Mouse (Mus musculus): ENCODE results near the gene Ccdc170. TPM values are rescaled to one million over a fixed set of nuclear protein-coding genes. Genes with fewer than 3 reads are reported as not detected.

Ccdc170 gene
- total and polyA plus RNA-seq, 3 experiments, result 0.08 to 0.25 (median 0.21) TPM

DNA sequence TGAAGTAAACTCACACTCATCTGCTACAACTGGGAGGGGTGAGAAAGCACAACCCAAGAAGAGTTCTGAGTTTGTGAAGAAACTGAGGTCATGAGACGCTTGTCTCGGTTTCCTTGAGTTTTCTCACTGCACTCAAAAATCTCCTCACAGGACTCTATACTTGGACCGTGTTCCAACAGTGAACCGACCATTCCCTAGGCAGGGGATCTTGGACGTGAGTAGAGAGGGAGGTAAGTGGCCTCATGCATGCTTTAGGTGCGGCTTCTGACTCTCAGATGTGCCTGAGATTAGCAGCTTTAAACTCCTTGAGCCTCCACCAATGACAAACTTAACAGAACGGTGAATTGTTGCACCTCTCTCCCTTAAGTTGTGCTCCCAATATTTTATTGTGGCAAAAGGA lies 16.5 kb upstream of the Ccdc170 start:
- Histone ChIP-seq H3K36me3 (ENCODE audit: control insufficient read depth, insufficient read depth, low read length) (no peaks in the 10 kb centered on the region), H3K4me3 (no peak overlapping the region), H3K27ac (no peak overlapping the region), H3K9ac (ENCODE audit: low read depth, low read length) (no peak overlapping the region), H3K79me2 (replicated peaks; ENCODE audit: control insufficient read depth, insufficient read depth, low read length) (no peaks in the 10 kb centered on the region), H3K4me1 (ENCODE audit: control insufficient read depth, insufficient read depth, low read length) (no peaks in the 10 kb centered on the region), H3K27me3 (ENCODE audit: control insufficient read depth, insufficient read depth, low read length) (no peaks in the 10 kb centered on the region)
- no peak for TF ChIP-seq CTCF (IDR thresholded peaks at IDR 0.05)
- TF ChIP-seq EP300 (IDR thresholded peaks at IDR 0.05; ENCODE audit: insufficient read depth, low read depth, low read length), result no peak
- TF ChIP-seq POLR2A (IDR thresholded peaks at IDR 0.05; ENCODE audit: insufficient read depth, low read depth, low read length), result no peak
- 72% methylated on average over 7 of the region's 7 CpGs for WGBS
- intact Hi-C loops (cut with DNase I), result no loop called here
- DNase-seq, result no peak

DNA sequence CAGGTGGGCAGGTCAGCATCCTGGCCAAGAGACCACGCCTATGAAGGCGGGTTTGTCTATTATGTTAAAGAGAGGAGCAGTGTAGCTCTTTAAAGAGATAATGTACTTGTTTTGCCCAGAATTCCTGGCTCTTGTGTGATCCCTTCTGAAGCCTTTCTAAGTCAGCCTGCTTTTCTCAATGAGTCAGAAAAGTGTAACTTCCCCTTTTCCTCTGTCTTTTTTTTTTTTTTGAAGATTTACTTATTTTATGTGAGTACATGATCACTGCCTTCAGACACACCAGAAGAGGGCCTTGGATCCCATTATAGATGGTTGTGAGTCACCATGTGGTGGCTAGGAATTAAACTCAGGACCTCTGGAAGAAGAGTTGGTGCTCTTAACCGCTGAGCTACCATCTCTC lies 12.9 kb upstream of the Ccdc170 start:
- no peak overlapping the region for H3K9ac ChIP-seq (ENCODE audit: low read depth, low read length)
- no peak for TF ChIP-seq EP300 (IDR thresholded peaks at IDR 0.05; ENCODE audit: insufficient read depth, low read depth, low read length)
- no peak for TF ChIP-seq POLR2A (IDR thresholded peaks at IDR 0.05; ENCODE audit: insufficient read depth, low read depth, low read length)
- TF ChIP-seq CTCF (IDR thresholded peaks at IDR 0.05), result no peak
- no peaks in the 10 kb centered on the region for H3K79me2 ChIP-seq (replicated peaks; ENCODE audit: control insufficient read depth, insufficient read depth, low read length)
- no peaks in the 10 kb centered on the region for H3K27me3 ChIP-seq (ENCODE audit: control insufficient read depth, insufficient read depth, low read length)
- no peak for DNase-seq
- intact Hi-C loops (cut with DNase I), result no loop called here
- no peaks in the 10 kb centered on the region for H3K4me1 ChIP-seq (ENCODE audit: control insufficient read depth, insufficient read depth, low read length)
- no peaks in the 10 kb centered on the region for H3K36me3 ChIP-seq (ENCODE audit: control insufficient read depth, insufficient read depth, low read length)
- WGBS, result 81% methylated on average over 3 of the region's 3 CpGs
- H3K27ac ChIP-seq, result no peak overlapping the region
- H3K4me3 ChIP-seq, result no peak overlapping the region

DNA sequence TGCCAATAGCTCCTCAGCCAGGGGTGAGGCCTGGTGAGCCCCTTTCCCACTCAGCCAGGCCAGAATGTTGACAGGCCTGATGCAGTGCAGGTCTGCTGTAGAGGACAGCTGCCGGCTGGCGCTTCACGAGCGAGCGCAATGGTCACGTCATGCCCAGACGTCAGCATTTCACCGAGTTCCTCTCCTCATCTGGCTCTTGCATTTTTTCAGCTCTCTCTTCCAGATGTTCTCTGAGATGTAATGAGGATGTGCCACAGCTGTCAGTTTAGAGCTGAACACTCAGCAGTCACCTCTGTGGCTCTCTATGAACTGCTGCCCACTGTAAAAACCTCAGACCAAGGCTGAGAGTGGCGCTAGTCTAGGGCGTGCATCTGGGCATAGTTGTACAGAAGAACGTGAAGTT lies 8.7 kb upstream of the Ccdc170 start:
- 50% methylated on average over 11 of the region's 11 CpGs for WGBS

DNA sequence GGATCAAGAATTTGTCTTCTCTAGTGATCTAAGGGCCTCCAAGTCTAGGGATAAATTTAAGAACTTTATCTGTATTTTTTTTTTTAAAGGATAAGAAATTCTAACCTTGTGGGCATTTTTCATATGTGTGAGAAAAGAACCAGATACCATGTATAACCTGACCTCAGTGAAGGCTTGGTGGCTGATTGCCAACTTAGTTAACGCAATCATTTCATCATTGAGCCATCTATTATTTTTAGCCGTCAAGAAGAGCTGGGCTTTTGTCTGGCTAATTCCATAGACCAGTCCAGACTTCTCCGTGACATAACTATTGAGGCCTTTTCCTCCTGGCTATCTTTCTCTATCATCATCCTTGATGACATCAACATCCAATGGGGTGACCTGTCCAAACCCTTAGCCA lies 6.9 kb upstream of the Ccdc170 start:
- no peaks in the 10 kb centered on the region for H3K36me3 ChIP-seq (ENCODE audit: control insufficient read depth, insufficient read depth, low read length)
- H3K4me1 ChIP-seq (ENCODE audit: control insufficient read depth, insufficient read depth, low read length), result no peaks in the 10 kb centered on the region
- TF ChIP-seq POLR2A (IDR thresholded peaks at IDR 0.05; ENCODE audit: insufficient read depth, low read depth, low read length) (no peak), EP300 (IDR thresholded peaks at IDR 0.05; ENCODE audit: insufficient read depth, low read depth, low read length) (no peak), CTCF (IDR thresholded peaks at IDR 0.05) (no peak)
- H3K27me3 ChIP-seq (ENCODE audit: control insufficient read depth, insufficient read depth, low read length), result no peaks in the 10 kb centered on the region
- H3K4me3 ChIP-seq, result no peak overlapping the region
- intact Hi-C loops (cut with DNase I), result no loop called here
- 76% methylated on average over 3 of the region's 3 CpGs for WGBS
- H3K79me2 ChIP-seq (replicated peaks; ENCODE audit: control insufficient read depth, insufficient read depth, low read length), result no peaks in the 10 kb centered on the region
- no peak for DNase-seq
- H3K27ac ChIP-seq, result no peak overlapping the region
- no peak overlapping the region for H3K9ac ChIP-seq (ENCODE audit: low read depth, low read length)

More for the DNA sequence above, 8.7 kb upstream of the Ccdc170 start:
- no peak overlapping the region for H3K9ac ChIP-seq (ENCODE audit: low read depth, low read length)
- no peak overlapping the region for H3K27ac ChIP-seq
- peak in 1 of 2 experiments; percentile 4 for DNase-seq
- H3K79me2 ChIP-seq (replicated peaks; ENCODE audit: control insufficient read depth, insufficient read depth, low read length), result no peaks in the 10 kb centered on the region
- H3K36me3 ChIP-seq (ENCODE audit: control insufficient read depth, insufficient read depth, low read length), result no peaks in the 10 kb centered on the region
- intact Hi-C loops (cut with DNase I), result no loop called here
- H3K4me1 ChIP-seq (ENCODE audit: control insufficient read depth, insufficient read depth, low read length), result no peaks in the 10 kb centered on the region
- H3K4me3 ChIP-seq, result no peak overlapping the region
- H3K27me3 ChIP-seq (ENCODE audit: control insufficient read depth, insufficient read depth, low read length), result no peaks in the 10 kb centered on the region
- TF ChIP-seq POLR2A (IDR thresholded peaks at IDR 0.05; ENCODE audit: insufficient read depth, low read depth, low read length) (no peak), EP300 (IDR thresholded peaks at IDR 0.05; ENCODE audit: insufficient read depth, low read depth, low read length) (no peak), CTCF (IDR thresholded peaks at IDR 0.05) (no peak)

DNA sequence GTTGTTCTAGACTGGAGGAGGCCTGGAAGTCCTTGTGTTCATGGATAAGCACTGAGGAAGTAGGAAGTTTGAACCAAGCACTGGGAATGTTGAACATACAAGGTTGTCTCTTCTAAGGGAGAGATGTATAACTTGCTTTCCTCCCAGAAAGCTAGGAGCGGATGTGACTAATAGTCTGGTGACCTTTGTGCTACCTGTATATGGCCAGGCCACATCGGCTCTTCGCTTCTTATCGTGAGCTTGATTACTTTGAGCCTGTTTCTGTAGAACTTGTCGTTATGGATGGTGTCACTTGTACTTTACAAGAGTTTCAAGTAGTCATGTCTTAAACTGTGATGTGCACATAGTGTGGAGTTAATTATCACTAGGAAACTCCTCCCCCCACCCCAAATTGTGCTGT lies 5.7 kb upstream of the Ccdc170 start:
- Histone ChIP-seq H3K27me3 (ENCODE audit: control insufficient read depth, insufficient read depth, low read length) (no peaks in the 10 kb centered on the region), H3K4me3 (no peak overlapping the region), H3K36me3 (ENCODE audit: control insufficient read depth, insufficient read depth, low read length) (no peaks in the 10 kb centered on the region), H3K9ac (ENCODE audit: low read depth, low read length) (no peak overlapping the region), H3K79me2 (replicated peaks; ENCODE audit: control insufficient read depth, insufficient read depth, low read length) (no peaks in the 10 kb centered on the region), H3K27ac (no peak overlapping the region), H3K4me1 (ENCODE audit: control insufficient read depth, insufficient read depth, low read length) (no peaks in the 10 kb centered on the region)
- TF ChIP-seq POLR2A (IDR thresholded peaks at IDR 0.05; ENCODE audit: insufficient read depth, low read depth, low read length) (no peak), CTCF (IDR thresholded peaks at IDR 0.05) (no peak), EP300 (IDR thresholded peaks at IDR 0.05; ENCODE audit: insufficient read depth, low read depth, low read length) (no peak)
- DNase-seq, result no peak
- intact Hi-C loops (cut with DNase I), result no loop called here
- 87% methylated on average over 5 of the region's 5 CpGs for WGBS

DNA sequence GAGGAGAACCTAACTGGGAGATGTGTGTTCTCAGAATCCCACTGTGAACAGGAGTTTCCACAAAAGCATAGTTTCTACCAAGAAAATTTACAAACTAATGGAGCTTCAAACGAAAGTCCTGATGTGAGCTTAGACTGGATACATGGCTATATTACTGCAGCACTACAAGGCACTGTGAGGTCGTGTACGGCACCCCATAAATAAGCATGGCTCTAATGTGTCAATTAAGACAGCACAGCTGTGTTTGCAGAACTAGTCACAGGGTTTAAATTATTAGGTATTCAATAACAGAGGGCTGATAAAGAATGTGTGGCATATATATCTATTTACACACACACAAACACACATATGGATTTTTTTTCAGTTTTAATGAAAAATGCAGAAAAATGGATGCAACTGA lies 1.4 kb upstream of the Ccdc170 start:
- no peak for DNase-seq
- no peak overlapping the region for H3K27ac ChIP-seq
- intact Hi-C loops (cut with DNase I), result no loop called here
- TF ChIP-seq CTCF (IDR thresholded peaks at IDR 0.05) (no peak), EP300 (IDR thresholded peaks at IDR 0.05; ENCODE audit: insufficient read depth, low read depth, low read length) (no peak), POLR2A (IDR thresholded peaks at IDR 0.05; ENCODE audit: insufficient read depth, low read depth, low read length) (no peak)
- no peaks in the 10 kb centered on the region; the same call in 1 of the 2 replicates for H3K4me1 ChIP-seq (ENCODE audit: control insufficient read depth, insufficient read depth, low read length)
- H3K79me2 ChIP-seq (replicated peaks; ENCODE audit: control insufficient read depth, insufficient read depth, low read length), result no peaks in the 10 kb centered on the region
- no peaks in the 10 kb centered on the region for H3K36me3 ChIP-seq (ENCODE audit: control insufficient read depth, insufficient read depth, low read length)
- no peak overlapping the region for H3K9ac ChIP-seq (ENCODE audit: low read depth, low read length)
- H3K4me3 ChIP-seq, result no peak overlapping the region
- WGBS, result 88% methylated on average over 3 of the region's 3 CpGs
- no peaks in the 10 kb centered on the region for H3K27me3 ChIP-seq (ENCODE audit: control insufficient read depth, insufficient read depth, low read length)
